Mouse (Mus musculus): ENCODE measurements around the gene Tbxa2r.

DNA sequence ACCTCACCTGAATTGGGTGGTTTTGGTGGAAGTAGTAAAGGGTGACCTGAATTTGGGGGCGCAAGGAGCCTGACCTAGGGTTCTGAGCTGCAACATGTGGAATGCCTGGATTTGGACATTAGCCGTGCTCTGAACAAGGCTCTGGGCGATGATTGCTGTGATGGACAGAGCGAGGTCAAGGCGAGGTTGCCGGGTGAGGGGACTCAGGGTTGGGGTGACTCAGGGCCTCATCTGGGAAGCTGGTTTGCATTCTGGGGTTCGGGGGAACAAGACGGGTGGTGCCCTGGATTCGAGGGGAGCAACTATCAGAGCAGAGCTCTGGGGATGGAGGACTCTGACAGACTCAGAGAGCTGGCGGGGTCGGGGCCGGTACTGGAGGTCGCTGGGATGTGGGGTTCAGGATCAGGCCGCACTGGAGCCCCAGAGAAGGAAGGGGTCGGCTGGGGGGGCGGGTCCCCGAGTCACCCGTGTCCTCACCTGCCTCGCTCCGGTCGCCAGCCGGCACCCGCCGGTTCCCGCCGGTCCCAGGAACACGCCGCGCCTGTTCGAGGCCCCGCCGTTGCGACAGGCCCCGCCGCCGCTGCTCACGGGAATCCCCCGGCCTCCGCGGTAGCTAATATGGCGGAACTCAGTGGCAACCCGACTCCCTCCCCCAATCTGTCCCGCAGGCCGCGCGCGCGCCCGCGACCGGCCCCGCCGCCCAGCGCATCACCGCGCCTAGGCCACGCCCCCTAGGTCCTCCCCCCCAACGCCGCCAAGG is 49.4 kb downstream of the Tbxa2r start, which contains the start of gene Fzr1:
- TF ChIP-seq PAX5 (IDR thresholded peaks at IDR 0.05; ENCODE audit: low read length) (no peak), RCOR1 (conservative IDR thresholded peaks at IDR 0.05; ENCODE audit: low read depth, low read length) (no peak), ZC3H11A (IDR thresholded peaks at IDR 0.05; ENCODE audit: low read depth, low read length) (no peak), SIN3A (IDR thresholded peaks at IDR 0.05; ENCODE audit: low read length) (no peak), RAD21 (IDR thresholded peaks at IDR 0.05; ENCODE audit: low read depth, low read length) (no peak), MYC (IDR thresholded peaks at IDR 0.05; ENCODE audit: low read depth, low read length) (no peak), UBTF (IDR thresholded peaks at IDR 0.05; ENCODE audit: low read depth, low read length) (no peak)
